ENCODE assay signal across 8 mouse cellular contexts in the genomic region with DNA sequence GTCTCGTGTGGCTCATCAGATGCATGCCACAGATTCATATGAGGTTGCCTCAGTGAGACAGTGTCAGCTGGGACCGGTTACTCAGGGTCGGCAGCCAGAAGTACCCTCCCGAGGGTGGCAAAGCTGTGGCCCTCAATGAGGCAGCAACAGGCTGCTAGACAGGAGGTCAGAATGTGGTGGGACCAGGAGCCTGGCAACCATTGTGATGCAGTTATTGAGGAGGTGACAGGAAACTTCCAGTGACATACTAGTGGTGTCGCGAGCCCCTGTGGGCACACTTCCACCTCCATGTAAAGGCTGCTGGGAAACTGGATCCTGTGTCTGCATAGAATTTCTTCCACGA. TPM values are rescaled to one million over a fixed set of nuclear protein-coding genes. Genes with fewer than 3 reads are reported as not detected.
DNase-seq lines count a peak whose midpoint lies in the region; ATAC-seq and TF ChIP-seq lines count a peak whose summit lies in the region.

A gene (plus strand): TSS at position 242 of the 343 bp plus-strand sequence.

- no peaks in the 10 kb centered on the region for H3K27me3 ChIP-seq in lung, embryonic 14.5 days (ENCODE audit: insufficient read depth, low read length)
- H3K27me3 ChIP-seq in embryonic facial prominence, embryonic 12.5 days: no peaks in the 10 kb centered on the region
- no peaks in the 10 kb centered on the region for H3K27me3 ChIP-seq in heart, embryonic 15.5 days
- H3K27me3 ChIP-seq in stomach, embryonic 16.5 days (ENCODE audit: control insufficient read depth, insufficient read depth, low read length): no peaks in the 10 kb centered on the region

- no peak; the same call in 1 of the 2 replicates for ATAC-seq in lung, embryonic 14.5 days (ENCODE audit: insufficient read depth)
- ATAC-seq in embryonic facial prominence, embryonic 12.5 days (ENCODE audit: insufficient number of reproducible peaks, insufficient read depth, low FRiP score, low TSS enrichment): no peak
- no peak for ATAC-seq in heart, embryonic 15.5 days (replicated peaks; ENCODE audit: insufficient number of reproducible peaks, insufficient read depth, low FRiP score, low read depth)
- ATAC-seq in stomach, embryonic 16.5 days (ENCODE audit: insufficient read depth, low FRiP score): peak; percentile 7; the same call in 1 of the 2 replicates
- no peak for ATAC-seq in erythroid progenitor cell, adult 5-6 weeks (replicated peaks; ENCODE audit: low FRiP score, poor library complexity, severe bottlenecking)

- 9% methylated on average over 7 of the region's 7 CpGs for WGBS in lung, embryonic 14.5 days
- 15% methylated on average over 7 of the region's 7 CpGs for WGBS in embryonic facial prominence, embryonic 12.5 days
- 7% methylated on average over 7 of the region's 7 CpGs for WGBS in heart, embryonic 15.5 days
- WGBS in stomach, embryonic 16.5 days: 19% methylated on average over 7 of the region's 7 CpGs

- H3K36me3 ChIP-seq in lung, embryonic 14.5 days (ENCODE audit: insufficient read depth): peaks cover 26% of the 10 kb centered on the region
- H3K36me3 ChIP-seq in embryonic facial prominence, embryonic 12.5 days: peaks cover 25% of the 10 kb centered on the region
- peaks cover 20% of the 10 kb centered on the region for H3K36me3 ChIP-seq in heart, embryonic 15.5 days
- H3K36me3 ChIP-seq in stomach, embryonic 16.5 days (ENCODE audit: control insufficient read depth, insufficient read depth, low read length): 0 out of 2 replicates have a peak, but pooled peaks cover 6% of the 10 kb centered on the region

- H3K27ac ChIP-seq in lung, embryonic 14.5 days (ENCODE audit: low read depth): peak within 1 kb of the TSS; percentile 88
- H3K27ac ChIP-seq in embryonic facial prominence, embryonic 12.5 days: peak within 1 kb of the TSS; percentile 92
- peak within 1 kb of the TSS; percentile 93 for H3K27ac ChIP-seq in heart, embryonic 15.5 days
- peak within 1 kb of the TSS; percentile 72 for H3K27ac ChIP-seq in stomach, embryonic 16.5 days (ENCODE audit: low read length)

- no peak for DNase-seq in lung, embryonic 14.5 days
- no peak for DNase-seq in lung, postnatal 10 days
- no peak for DNase-seq in left cerebral cortex, postnatal 36 days (ENCODE audit: low spot score in 2 of 2)
- no peak for DNase-seq in frontal cortex, postnatal 25 days (ENCODE audit: low spot score in 2 of 2)

- peak within 1 kb of the TSS; percentile 41 for H3K4me2 ChIP-seq in lung, embryonic 14.5 days
- H3K4me2 ChIP-seq in embryonic facial prominence, embryonic 12.5 days (replicated peaks): peak within 1 kb of the TSS; percentile 26
- peak within 1 kb of the TSS; percentile 44 for H3K4me2 ChIP-seq in heart, embryonic 15.5 days
- H3K4me2 ChIP-seq in stomach, embryonic 16.5 days (ENCODE audit: low read depth, low read length): 0 out of 2 replicates have a peak within 1 kb of the TSS, but pooled peaks have one; percentile 6

- H3K9me3 ChIP-seq in lung, embryonic 14.5 days (ENCODE audit: low read depth, low read length): 0 out of 2 replicates have a peak, but pooled peaks cover 4% of the 10 kb centered on the region
- H3K9me3 ChIP-seq in embryonic facial prominence, embryonic 12.5 days: no peaks in the 10 kb centered on the region
- no peaks in the 10 kb centered on the region for H3K9me3 ChIP-seq in heart, embryonic 15.5 days (replicated peaks)
- H3K9me3 ChIP-seq in stomach, embryonic 16.5 days (replicated peaks; ENCODE audit: control insufficient read depth, low read length): no peaks in the 10 kb centered on the region; the same call in 1 of the 2 replicates

- peaks cover 44% of the 10 kb centered on the region for H3K4me1 ChIP-seq in lung, embryonic 14.5 days (ENCODE audit: insufficient read depth)
- peaks cover 65% of the 10 kb centered on the region for H3K4me1 ChIP-seq in embryonic facial prominence, embryonic 12.5 days
- H3K4me1 ChIP-seq in heart, embryonic 15.5 days (replicated peaks): peaks cover 58% of the 10 kb centered on the region
- peaks cover 43% of the 10 kb centered on the region for H3K4me1 ChIP-seq in stomach, embryonic 16.5 days (ENCODE audit: control insufficient read depth, insufficient read depth, low read length)

- intact Hi-C loops in left cerebral cortex, postnatal 36 days (cut with DNase I): no loop called here

- H3K4me3 ChIP-seq in lung, embryonic 14.5 days (ENCODE audit: low read depth, low read length): no peak within 1 kb of the TSS
- no peak within 1 kb of the TSS for H3K4me3 ChIP-seq in embryonic facial prominence, embryonic 12.5 days
- peak within 1 kb of the TSS; percentile 10; the same call in 1 of the 2 replicates for H3K4me3 ChIP-seq in heart, embryonic 15.5 days
- H3K4me3 ChIP-seq in stomach, embryonic 16.5 days (replicated peaks; ENCODE audit: low read length): no peak within 1 kb of the TSS

- no peak within 1 kb of the TSS; the same call in 1 of the 2 replicates for H3K9ac ChIP-seq in lung, embryonic 14.5 days
- H3K9ac ChIP-seq in embryonic facial prominence, embryonic 12.5 days: 0 out of 2 replicates have a peak within 1 kb of the TSS, but pooled peaks have one; percentile 24
- peak within 1 kb of the TSS; percentile 29 for H3K9ac ChIP-seq in heart, embryonic 15.5 days
- peak within 1 kb of the TSS; percentile 50; the same call in 1 of the 2 replicates for H3K9ac ChIP-seq in stomach, embryonic 16.5 days (ENCODE audit: low read length)

- TF ChIP-seq CTCF in lung, embryonic 14.5 days (IDR thresholded peaks at IDR 0.05; ENCODE audit: low read depth): no peak

RNA-seq across cellular contexts. Expression of the gene that starts here (rescaled TPM):
- 34.3 and 35.8 TPM in 2 replicates for polyA plus RNA-seq in lung, embryonic 14.5 days (2014; fragmentation: Nextera tagmentation; extraction: Ambion mirVana)
- polyA plus RNA-seq in embryonic facial prominence, embryonic 12.5 days (2016; fragmentation: Nextera tagmentation; extraction: Ambion mirVana): 19.4 and 24.1 TPM in 2 replicates
- 360 and 390 TPM in 2 replicates for polyA plus RNA-seq in heart, embryonic 15.5 days (2015; fragmentation: Nextera tagmentation; extraction: Ambion mirVana)
- total RNA-seq in left cerebral cortex, postnatal 36 days (2021): 100 to 1,000 TPM; 152 to 173 TPM
- 27.4 and 60.2 TPM in 2 replicates for polyA plus RNA-seq in stomach, embryonic 16.5 days (2015; fragmentation: Nextera tagmentation; extraction: Ambion mirVana)
- total RNA-seq in erythroid progenitor cell, adult 5-6 weeks (2015; ENCODE audit: low replicate concordance): 0.84 TPM in 1 of 2 replicates, not detected in the other
- not detected in 2 replicates for total RNA-seq in erythroid progenitor cell, adult 5-6 weeks (2017; ENCODE audit: low replicate concordance)

Comparison
In these comparisons a context has a peak if more than half of its experiments do, and no peak if none do; other contexts are left out.
1. RNA of the gene that starts here (total RNA-seq): 152 to 173 TPM in left cerebral cortex, postnatal 36 days; 0.84 TPM in erythroid progenitor cell, adult 5-6 weeks; every median in the first group is over 10 times any median in the second.
2. Peak in every context shown above with its lines, with median percentiles within 50 percentile points of each other: H3K27ac ChIP-seq and H3K4me2 ChIP-seq.